Mouse (Mus musculus) T-cell, adult 2 months (primary cell): Measurements from ENCODE around the gene Zmynd8.

Experiments
- DNase-seq: peaks from one replicate; pipeline ENCODE4 v3.0.0; 2022; ENCODE audit warnings: low spot score

Gene Zmynd8

GRCm38 (mm10) chr2:165899474-165899873, 658 bp upstream of the Zmynd8 start:
- no peak for DNase-seq

GRCm38 (mm10) chr2:165896171-165896570, 2.6 kb downstream of the Zmynd8 start:
- DNase-seq = no peak

GRCm38 (mm10) chr2:165895687-165896086, 3.1 kb downstream of the Zmynd8 start:
- DNase-seq = no peak

GRCm38 (mm10) chr2:165894533-165894932, 4.3 kb downstream of the Zmynd8 start:
- DNase-seq = no peak

GRCm38 (mm10) chr2:165893232-165893631, 5.6 kb downstream of the Zmynd8 start:
- no peak for DNase-seq

GRCm38 (mm10) chr2:165892626-165893025, 6.2 kb downstream of the Zmynd8 start:
- no peak for DNase-seq

- DNase-seq = peak; percentile 85
Measured at GRCm38 (mm10) chr2:165890401-165890800, 8.4 kb downstream of the Zmynd8 start.

GRCm38 (mm10) chr2:165889874-165890273, 8.9 kb downstream of the Zmynd8 start:
- no peak for DNase-seq

GRCm38 (mm10) chr2:165889266-165889665, 9.6 kb downstream of the Zmynd8 start:
- DNase-seq = no peak

GRCm38 (mm10) chr2:165888813-165889221, 10.0 kb downstream of the Zmynd8 start:
- peak; percentile 48 for DNase-seq

GRCm38 (mm10) chr2:165888396-165888795, 10.4 kb downstream of the Zmynd8 start:
- peak; percentile 30 for DNase-seq

- no peak for DNase-seq
Measured at GRCm38 (mm10) chr2:165886857-165887628, 11.8 kb downstream of the Zmynd8 start.

GRCm38 (mm10) chr2:165886482-165886856, 12.3 kb downstream of the Zmynd8 start:
- DNase-seq = no peak

GRCm38 (mm10) chr2:165885951-165886320, 12.9 kb downstream of the Zmynd8 start:
- DNase-seq = no peak

GRCm38 (mm10) chr2:165885225-165885950, 13.4 kb downstream of the Zmynd8 start:
- DNase-seq = peak; percentile 74

- DNase-seq = peak; percentile 96
Measured at GRCm38 (mm10) chr2:165884577-165885224, 14.1 kb downstream of the Zmynd8 start.

- DNase-seq = peak; percentile 46
Measured at GRCm38 (mm10) chr2:165883846-165884576, 14.8 kb downstream of the Zmynd8 start.

- peak; percentile 32 for DNase-seq
Measured at GRCm38 (mm10) chr2:165883006-165883405, 15.8 kb downstream of the Zmynd8 start.

GRCm38 (mm10) chr2:165881585-165882431, 17.0 kb downstream of the Zmynd8 start:
- no peak for DNase-seq

GRCm38 (mm10) chr2:165881220-165881584, 17.6 kb downstream of the Zmynd8 start:
- DNase-seq = no peak

GRCm38 (mm10) chr2:165880501-165881182, 18.2 kb downstream of the Zmynd8 start:
- no peak for DNase-seq
